Comparison of ENCODE assay signal across 21 mouse cellular contexts in the genomic region with DNA sequence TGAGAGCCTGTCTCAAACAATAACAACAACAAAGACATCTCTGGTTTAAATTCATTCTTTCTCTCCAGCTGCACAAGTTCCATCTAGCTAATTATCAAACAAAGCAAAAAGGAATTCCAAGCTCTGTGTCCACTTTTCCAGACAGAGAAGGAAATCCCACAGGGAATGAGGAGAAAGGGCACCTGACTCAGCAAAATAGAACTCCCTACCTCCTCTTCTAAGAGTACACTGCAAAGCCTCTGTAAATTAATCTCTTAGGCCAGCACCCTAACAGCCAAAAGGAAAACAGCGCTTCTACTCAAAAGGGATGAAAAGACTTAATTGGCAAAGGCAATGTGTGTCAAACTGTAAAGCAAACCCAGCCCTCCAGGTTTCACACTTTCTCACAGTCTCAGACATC. TPM values are rescaled to one million over a fixed set of nuclear protein-coding genes. Genes with fewer than 3 reads are reported as not detected.
DNase-seq lines count a peak whose midpoint lies in the region; ATAC-seq and TF ChIP-seq lines count a peak whose summit lies in the region.
"Had no signal": no experiment of that assay in that cellular context is flagged by ENCODE, and none has a peak within 500 bp of the region (broad histone marks: within the 10 kb centered on the region; RNA-seq: fewer than 3 reads in every experiment).

No protein-coding gene starts in this region.

- H3K4me2 ChIP-seq in forebrain, embryonic 14.5 days (ENCODE audit: low read length), result no peak overlapping the region
- no peak overlapping the region for H3K4me2 ChIP-seq in forebrain, embryonic 15.5 days (replicated peaks)
- no peak overlapping the region for H3K4me2 ChIP-seq in CH12.LX (ENCODE audit: insufficient read depth, low read depth, poor library complexity, severe bottlenecking)
- H3K4me2 ChIP-seq: embryonic facial prominence, embryonic 12.5 days; forebrain, embryonic 13.5 days; heart, embryonic 12.5 days; hindbrain, embryonic 12.5 days; limb, embryonic 13.5 days; midbrain, embryonic 13.5 days had no signal

- no peak for TF ChIP-seq POLR2A in CH12.LX (IDR thresholded peaks at IDR 0.05; ENCODE audit: low read depth, low read length)

- H3K36me3 ChIP-seq in forebrain, embryonic 14.5 days (ENCODE audit: control insufficient read depth, insufficient read depth, low read length), result no peaks in the 10 kb centered on the region
- no peaks in the 10 kb centered on the region for H3K36me3 ChIP-seq in forebrain, embryonic 15.5 days
- peaks cover 0 to 8% of the 10 kb centered on the region in 2 experiments for H3K36me3 ChIP-seq in CH12.LX (replicated peaks in 1 of 2; ENCODE audit: control insufficient read depth in 1 of 2, insufficient read depth in 1 of 2, low read length in 1 of 2)
- H3K36me3 ChIP-seq: embryonic facial prominence, embryonic 12.5 days; hindbrain, embryonic 12.5 days; limb, embryonic 13.5 days; midbrain, embryonic 13.5 days had no signal

- peak; percentile 18 for DNase-seq in forebrain, embryonic 14.5 days (ENCODE audit: low spot score)
- peak; percentile 42 for DNase-seq in kidney, adult 9 months
- no peak for DNase-seq in kidney, postnatal 25 days
- no peak for DNase-seq in CH12.LX (ENCODE audit: extremely low read depth)
- DNase-seq in right cerebral cortex, postnatal 25 days, result no peak
- DNase-seq in gastrocnemius, adult 18-20 months (ENCODE audit: low spot score), result no peak
- DNase-seq: adrenal gland, postnatal 14 days; B cell, adult 2 months; cerebellum, postnatal 14 days; gastrocnemius, postnatal 10 days; layer of hippocampus, adult 9-11 months; thymus, postnatal 4 days had no signal

- no peak for TF ChIP-seq RAD21 in CH12.LX (IDR thresholded peaks at IDR 0.05; ENCODE audit: low read depth, low read length)

- in situ Hi-C loops in CH12.LX (cut with MboI; ENCODE audit: low pct_ligation_motif_present, low pct_unique_long_range_greater_than_20kb, low sequenced_read_pairs), result no loop called here

- TF ChIP-seq CTCF in CH12.LX (conservative IDR thresholded peaks at IDR 0.05 in 1 of 2, IDR thresholded peaks at IDR 0.05 in 1 of 2; ENCODE audit: low read depth in 2 of 2, low read length in 2 of 2), result no peak

- H3K27me3 ChIP-seq in forebrain, embryonic 14.5 days (replicated peaks; ENCODE audit: control insufficient read depth, insufficient read depth, low read length), result no peaks in the 10 kb centered on the region
- H3K27me3 ChIP-seq in forebrain, embryonic 15.5 days, result no peaks in the 10 kb centered on the region
- no peaks in the 10 kb centered on the region for H3K27me3 ChIP-seq in CH12.LX (replicated peaks)
- H3K27me3 ChIP-seq: embryonic facial prominence, embryonic 12.5 days; forebrain, embryonic 13.5 days; heart, embryonic 12.5 days; hindbrain, embryonic 12.5 days; limb, embryonic 13.5 days; midbrain, embryonic 13.5 days had no signal

- H3K9me3 ChIP-seq in forebrain, embryonic 14.5 days (replicated peaks; ENCODE audit: control insufficient read depth, low read length), result no peaks in the 10 kb centered on the region
- H3K9me3 ChIP-seq in forebrain, embryonic 15.5 days, result no peaks in the 10 kb centered on the region
- no peaks in the 10 kb centered on the region for H3K9me3 ChIP-seq in CH12.LX (replicated peaks; ENCODE audit: low read length)
- H3K9me3 ChIP-seq: embryonic facial prominence, embryonic 12.5 days; forebrain, embryonic 13.5 days; G1E; heart, embryonic 12.5 days; hindbrain, embryonic 12.5 days; limb, embryonic 13.5 days; midbrain, embryonic 13.5 days had no signal

- WGBS in forebrain, embryonic 14.5 days, result 3% methylated on average over 1 of the region's 1 CpGs
- 6% methylated on average over 1 of the region's 1 CpGs for WGBS in forebrain, embryonic 15.5 days

- H3K4me1 ChIP-seq in forebrain, embryonic 14.5 days (ENCODE audit: control insufficient read depth, insufficient read depth, low read length), result no peaks in the 10 kb centered on the region
- H3K4me1 ChIP-seq in forebrain, embryonic 15.5 days, result peaks cover 5% of the 10 kb centered on the region; the same call in 1 of the 2 replicates
- H3K4me1 ChIP-seq in CH12.LX (ENCODE audit: control insufficient read depth in 1 of 2, insufficient read depth in 2 of 2), result peaks cover 0 to 7% of the 10 kb centered on the region in 2 experiments; a peak in 2 of 4 replicates
- peaks cover 7% of the 10 kb centered on the region for H3K4me1 ChIP-seq in brown adipose tissue, adult 24 weeks (ENCODE audit: control insufficient read depth, insufficient read depth, insufficient read length, low read length)
- H3K4me1 ChIP-seq: embryonic facial prominence, embryonic 12.5 days had no signal

- ATAC-seq in forebrain, embryonic 14.5 days, result no peak
- ATAC-seq in forebrain, embryonic 15.5 days (replicated peaks), result no peak
- ATAC-seq: forebrain, embryonic 13.5 days; midbrain, embryonic 13.5 days had no signal

- H3K4me3 ChIP-seq in forebrain, embryonic 14.5 days (ENCODE audit: low read depth, low read length), result no peak overlapping the region
- no peak overlapping the region for H3K4me3 ChIP-seq in forebrain, embryonic 15.5 days
- no peak overlapping the region for H3K4me3 ChIP-seq in CH12.LX (replicated peaks in 1 of 3; ENCODE audit: low read depth in 2 of 3, low read length in 2 of 3, poor library complexity in 1 of 3)
- no peak overlapping the region for H3K4me3 ChIP-seq in brown adipose tissue, adult 24 weeks (ENCODE audit: insufficient read depth, low read depth, low read length)
- H3K4me3 ChIP-seq: embryonic facial prominence, embryonic 12.5 days; forebrain, embryonic 13.5 days; heart, embryonic 12.5 days; hindbrain, embryonic 12.5 days; limb, embryonic 13.5 days; midbrain, embryonic 13.5 days had no signal

- H3K79me2 ChIP-seq in CH12.LX (replicated peaks; ENCODE audit: control insufficient read depth, extremely low read depth, insufficient read depth, poor library complexity, severe bottlenecking), result no peaks in the 10 kb centered on the region

- H3K27ac ChIP-seq in forebrain, embryonic 14.5 days (ENCODE audit: low read depth, low read length), result no peak overlapping the region
- H3K27ac ChIP-seq in forebrain, embryonic 15.5 days (replicated peaks), result no peak overlapping the region
- no peak overlapping the region for H3K27ac ChIP-seq in CH12.LX (ENCODE audit: insufficient read depth, low read depth)
- H3K27ac ChIP-seq in brown adipose tissue, adult 24 weeks (replicated peaks; ENCODE audit: low read depth, low read length), result peak overlapping the region; percentile 77
- H3K27ac ChIP-seq: embryonic facial prominence, embryonic 12.5 days; forebrain, embryonic 13.5 days; hindbrain, embryonic 12.5 days; limb, embryonic 13.5 days had no signal

- no peak for TF ChIP-seq EP300 in CH12.LX (IDR thresholded peaks at IDR 0.05; ENCODE audit: low read length)

- dilution Hi-C loops in CH12.LX (cut with MboI; ENCODE audit: extremely low pct_ligation_motif_present, extremely low pct_unique_long_range_greater_than_20kb, low sequenced_read_pairs), result no loop called here

- H3K9ac ChIP-seq in forebrain, embryonic 14.5 days (ENCODE audit: low read length), result no peak overlapping the region
- no peak overlapping the region for H3K9ac ChIP-seq in forebrain, embryonic 15.5 days (replicated peaks)
- no peak overlapping the region for H3K9ac ChIP-seq in CH12.LX (ENCODE audit: insufficient read depth, low read depth)
- H3K9ac ChIP-seq: embryonic facial prominence, embryonic 12.5 days; forebrain, embryonic 13.5 days; heart, embryonic 12.5 days; hindbrain, embryonic 12.5 days; limb, embryonic 13.5 days; midbrain, embryonic 13.5 days had no signal

TF ChIP-seq in CH12.LX, 34 proteins besides CTCF, POLR2A, EP300 and RAD21:
- TF ChIP-seq JUND (conservative IDR thresholded peaks at IDR 0.05; ENCODE audit: low read depth, low read length), result no peak
- TF ChIP-seq MAFK (IDR thresholded peaks at IDR 0.05; ENCODE audit: insufficient replicate concordance, low read length), result peak; percentile 79
TF ChIP-seq in CH12.LX: peak in this region for 1.

RNA-seq across cellular contexts. Expression of gene Pdlim5, which starts 20.4 kb away (rescaled TPM):
- polyA plus RNA-seq in forebrain, embryonic 14.5 days (2014; fragmentation: Nextera tagmentation; extraction: Ambion mirVana), result 13.3 and 14.3 TPM in 2 replicates
- 9.8 and 10.8 TPM in 2 replicates for polyA plus RNA-seq in forebrain, embryonic 15.5 days (2015; fragmentation: Nextera tagmentation; extraction: Ambion mirVana)
- 20.7 and 22.0 TPM in 2 replicates for total RNA-seq in CH12.LX (2012; rRNA removed)
- total RNA-seq in CH12.LX (2014; rRNA removed), result 22.8 and 23.2 TPM in 2 replicates
- polyA plus RNA-seq in CH12.LX (2012; ENCODE audit: insufficient read length, low read depth), result 22.8 and 24.6 TPM in 2 replicates
- polyA plus RNA-seq in brown adipose tissue, adult 24 weeks (2012; ENCODE audit: insufficient read depth, insufficient read length, missing spikeins), result 26.9 and 32.0 TPM in 2 replicates
- 100 to 1,000 TPM; 496 to 567 TPM for total RNA-seq in gastrocnemius, adult 18-20 months (2021)

Comparison
In these comparisons a context has a peak if more than half of its experiments do, and no peak if none do; other contexts are left out.
1. DNase-seq: peak in forebrain, embryonic 14.5 days (single experiment) and kidney, adult 9 months (single experiment); none in kidney, postnatal 25 days (0 of 2), CH12.LX (single experiment), right cerebral cortex, postnatal 25 days (single experiment) and gastrocnemius, adult 18-20 months (single experiment).